Comparison of ENCODE assay signal across 8 mouse cellular contexts in the genomic region with DNA sequence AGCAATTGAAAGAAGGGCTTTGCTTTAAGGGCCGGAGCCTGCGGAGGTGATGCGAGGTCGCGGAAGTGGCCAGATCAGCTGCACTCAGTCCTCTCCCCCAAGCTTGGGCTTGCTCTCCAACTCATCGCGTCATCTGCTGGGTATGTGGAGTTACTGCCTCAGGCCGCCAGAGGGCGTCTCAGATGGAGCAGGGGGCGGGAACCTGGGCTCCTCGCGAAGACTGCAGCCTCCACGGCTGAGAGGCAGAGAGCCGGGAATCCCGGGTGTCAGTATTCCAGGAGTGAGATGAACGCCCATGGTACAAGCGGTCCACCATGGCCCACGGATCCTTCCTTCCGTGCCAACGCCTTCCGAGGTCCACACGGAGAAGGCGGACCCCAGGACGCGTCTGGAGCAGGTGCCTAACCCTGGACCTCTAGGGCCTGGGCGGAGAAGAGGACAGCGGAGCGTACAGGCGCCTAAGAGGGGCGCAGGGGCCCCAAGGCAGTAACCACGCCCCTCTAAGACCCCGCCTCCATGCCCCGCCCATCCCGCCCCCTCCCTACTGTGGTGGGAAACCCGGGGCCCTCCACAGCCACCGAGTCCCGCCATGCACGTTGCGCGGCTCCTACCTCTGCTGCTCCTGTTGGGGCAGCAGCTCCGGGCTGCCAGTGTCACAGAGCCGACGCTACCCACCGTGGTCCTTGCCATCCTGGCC. TPM values are rescaled to one million over a fixed set of nuclear protein-coding genes. Genes with fewer than 3 reads are reported as not detected.
DNase-seq lines count a peak whose midpoint lies in the region; ATAC-seq lines count a peak whose summit lies in the region.

TSS of gene Cercam (plus strand) at position 216 of the 697 bp plus-strand sequence.

- peak within 1 kb of the TSS; percentile 74 for H3K4me2 ChIP-seq in hindbrain, embryonic 13.5 days

- peak within 1 kb of the TSS; percentile 82 for H3K27ac ChIP-seq in hindbrain, embryonic 13.5 days

- no peaks in the 10 kb centered on the region for H3K27me3 ChIP-seq in hindbrain, embryonic 13.5 days

- WGBS in hindbrain, embryonic 13.5 days: under 1% methylated on average over 39 of the region's 44 CpGs

- peaks cover 21% of the 10 kb centered on the region for H3K36me3 ChIP-seq in hindbrain, embryonic 13.5 days

- peaks cover 23% of the 10 kb centered on the region for H3K4me1 ChIP-seq in hindbrain, embryonic 13.5 days (replicated peaks)

- peak within 1 kb of the TSS; percentile 74 for H3K9ac ChIP-seq in hindbrain, embryonic 13.5 days

- DNase-seq in T-cell, adult 2 months (ENCODE audit: low spot score): peak; percentile 80
- DNase-seq in cerebellum, postnatal 25 days: peak; percentile 92 to 93
- peak; percentile 54 to 74 for DNase-seq in frontal cortex, postnatal 25 days (ENCODE audit: low spot score in 2 of 2)
- peak; percentile 80 to 86 for DNase-seq in layer of hippocampus, postnatal 14 days (ENCODE audit: low spot score in 2 of 2)
- DNase-seq in lung, postnatal 10 days: peak; percentile 93
- peak; percentile 89 for DNase-seq in ovary, postnatal 14 days (ENCODE audit: low spot score)
- peak; percentile 88 for DNase-seq in thymus, postnatal 25 days

- H3K9me3 ChIP-seq in hindbrain, embryonic 13.5 days: no peaks in the 10 kb centered on the region

- H3K4me3 ChIP-seq in hindbrain, embryonic 13.5 days: peak within 1 kb of the TSS; percentile 47

- peak; percentile 90 for ATAC-seq in hindbrain, embryonic 13.5 days (ENCODE audit: low FRiP score)

RNA-seq across cellular contexts. Expression of gene Cercam, which starts in this region (rescaled TPM):
- polyA plus RNA-seq in hindbrain, embryonic 13.5 days (2015; fragmentation: Nextera tagmentation; extraction: Ambion mirVana): 23.8 and 24.9 TPM in 2 replicates
- 10 to 100 TPM in 1 of 2 experiments, 1 to 10 TPM in 1; 8.0 to 12.2 TPM for total RNA-seq in layer of hippocampus, postnatal 14 days (2021)

Comparison
In these comparisons a context has a peak if more than half of its experiments do, and no peak if none do; other contexts are left out.
1. Peak in every context shown above with its lines: DNase-seq, ATAC-seq, H3K4me3 ChIP-seq and H3K27ac ChIP-seq.